Mouse (Mus musculus) midbrain, embryonic 11.5 days (tissue): Measurements from ENCODE around the gene Ctu2. TPM values are rescaled to one million over a fixed set of nuclear protein-coding genes. Genes with fewer than 3 reads are reported as not detected.

Experiments
- ATAC-seq: fragments of 200-750 bp; cut with Nextera tagmentation; 2 replicates; pipeline ENCODE4 v1.8.0; 2017; ENCODE audit warnings: moderate TSS enrichment, moderate library complexity; ENCODE audit not compliant: low FRiP score
- DNase-seq: peaks from one replicate; pipeline ENCODE4 v3.0.0; 2015; ENCODE audit warnings: low spot score; ENCODE audit errors: missing footprints
- H3K27ac ChIP-seq: fragments of 300-500 bp; sonication (generic); 2 replicates; pipeline ENCODE4 v1.5.1; 2014; ENCODE audit warnings: low read depth, low read length
- H3K27me3 ChIP-seq: fragments of 300-500 bp; sonication (generic); 2 replicates; pipeline ENCODE4 v1.6.1; 2014; ENCODE audit warnings: mild to moderate bottlenecking, low read length, moderate library complexity, mixed read lengths; ENCODE audit not compliant: control insufficient read depth, insufficient read depth
- H3K36me3 ChIP-seq: fragments of 300-500 bp; sonication (generic); 2 replicates; pipeline ENCODE4 v1.6.1; 2014; ENCODE audit warnings: mild to moderate bottlenecking, low read length, moderate library complexity, mixed read lengths; ENCODE audit not compliant: control insufficient read depth, insufficient read depth
- H3K4me1 ChIP-seq: fragments of 300-500 bp; sonication (generic); 2 replicates; pipeline ENCODE4 v1.6.1; 2014; ENCODE audit warnings: low read length; ENCODE audit not compliant: control insufficient read depth, insufficient read depth
- H3K4me2 ChIP-seq: fragments of 300-500 bp; sonication (generic); 2 replicates; pipeline ENCODE4 v1.6.1; 2014; ENCODE audit warnings: mild to moderate bottlenecking, moderate library complexity
- H3K4me3 ChIP-seq: fragments of 300-500 bp; sonication (generic); 2 replicates; pipeline ENCODE4 v1.5.1; 2014; ENCODE audit warnings: low read depth, low read length
- H3K9ac ChIP-seq: fragments of 300-500 bp; sonication (generic); 2 replicates; pipeline ENCODE4 v1.6.1; 2014; ENCODE audit warnings: low read length
- H3K9me3 ChIP-seq: fragments of 300-500 bp; sonication (generic); 2 replicates; pipeline ENCODE4 v1.6.1; 2016; ENCODE audit warnings: low read length; ENCODE audit not compliant: control insufficient read depth
- WGBS: fragments of 180-500 bp; shearing (Covaris S2); extraction: QIAGEN DNeasy Blood & Tissue Kit; methylation state at CpG from one replicate; pipeline ENCODE4 v1.1.7; 2014; 5-methylcytosine and 5-hydroxymethylcytosine counted together
- polyA plus RNA-seq: library from polyadenylated mRNA; unstranded; fragments of >200 nt; fragmentation: Nextera tagmentation; extraction: Ambion mirVana; gene quantifications from 2 replicates; pipeline ENCODE4 v1.2.1, GENCODE M21; 2014

Gene Ctu2
- polyA plus RNA-seq, 1 experiment from 2014 or later: 74.8 TPM

- ATAC-seq (no peak), DNase-seq (no peak)
- whole genome bisulfite sequencing: 89% methylated on average over 10 of the region's 10 CpGs
- H3K4me1 ChIP-seq: peaks cover 3% of the 10 kb centered on the region
- H3K4me3 ChIP-seq: no peak overlapping the region
- no peak overlapping the region for H3K4me2 ChIP-seq
- H3K36me3 ChIP-seq: no peaks in the 10 kb centered on the region
- no peak overlapping the region for H3K27ac ChIP-seq
- no peaks in the 10 kb centered on the region for H3K9me3 ChIP-seq
- no peak overlapping the region for H3K9ac ChIP-seq
- H3K27me3 ChIP-seq: no peaks in the 10 kb centered on the region
Measured at GRCm38 (mm10) chr8:122469965-122470364, 6.0 kb upstream of the Ctu2 start.

- WGBS: 86% methylated on average over 5 of the region's 5 CpGs
- Histone ChIP-seq H3K9ac (no peak overlapping the region), H3K9me3 (no peaks in the 10 kb centered on the region), H3K4me3 (no peak overlapping the region), H3K4me1 (peaks cover 7% of the 10 kb centered on the region), H3K36me3 (no peaks in the 10 kb centered on the region), H3K4me2 (no peak overlapping the region), H3K27ac (no peak overlapping the region), H3K27me3 (no peaks in the 10 kb centered on the region)
- ATAC-seq (no peak), DNase-seq (no peak)
Measured at GRCm38 (mm10) chr8:122470691-122471090, 5.3 kb upstream of the Ctu2 start.

- Histone ChIP-seq H3K9me3 (no peaks in the 10 kb centered on the region), H3K27ac (no peak overlapping the region), H3K4me2 (no peak overlapping the region), H3K27me3 (no peaks in the 10 kb centered on the region), H3K4me3 (no peak overlapping the region), H3K9ac (no peak overlapping the region), H3K36me3 (0 out of 2 replicates have a peak, but pooled peaks cover 3% of the 10 kb centered on the region), H3K4me1 (peaks cover 15% of the 10 kb centered on the region)
- DNase-seq: no peak
- no peak for ATAC-seq
- WGBS: 91% methylated on average over 8 of the region's 8 CpGs
Measured at GRCm38 (mm10) chr8:122473911-122474421, 2.0 kb upstream of the Ctu2 start.

- no peak overlapping the region for H3K27ac ChIP-seq
- 13% methylated on average over 16 of the region's 16 CpGs for WGBS
- H3K36me3 ChIP-seq: peaks cover 10% of the 10 kb centered on the region
- ATAC-seq: no peak; the same call in 1 of the 2 replicates
- H3K4me2 ChIP-seq: peak overlapping the region; percentile 92
- DNase-seq: no peak
- peaks cover 15% of the 10 kb centered on the region for H3K4me1 ChIP-seq
- H3K9ac ChIP-seq: peak overlapping the region; percentile 69
- H3K4me3 ChIP-seq: peak overlapping the region; percentile 61
- no peaks in the 10 kb centered on the region for H3K27me3 ChIP-seq
- no peaks in the 10 kb centered on the region for H3K9me3 ChIP-seq
Measured at GRCm38 (mm10) chr8:122474951-122475560, 887 bp upstream of the Ctu2 start.

- Histone ChIP-seq H3K9ac (no peak overlapping the region), H3K9me3 (no peaks in the 10 kb centered on the region), H3K4me2 (no peak overlapping the region), H3K36me3 (peaks cover 38% of the 10 kb centered on the region), H3K27ac (no peak overlapping the region), H3K4me3 (no peak overlapping the region), H3K4me1 (no peaks in the 10 kb centered on the region), H3K27me3 (no peaks in the 10 kb centered on the region)
- DNase-seq (no peak), ATAC-seq (no peak)
- WGBS: 96% methylated on average over 8 of the region's 8 CpGs
Measured at GRCm38 (mm10) chr8:122482448-122482847, 6.5 kb downstream of the Ctu2 start.

- WGBS: 95% methylated on average over 7 of the region's 7 CpGs
- peaks cover 36% of the 10 kb centered on the region for H3K36me3 ChIP-seq
Measured at GRCm38 (mm10) chr8:122483877-122484276, 7.9 kb downstream of the Ctu2 start.

GRCm38 (mm10) chr8:122484831-122485230 is 8.9 kb downstream of the Ctu2 start:
- Histone ChIP-seq H3K36me3 (peaks cover 29% of the 10 kb centered on the region), H3K27me3 (no peaks in the 10 kb centered on the region), H3K27ac (no peak overlapping the region), H3K4me2 (no peak overlapping the region), H3K4me3 (no peak overlapping the region), H3K9me3 (no peaks in the 10 kb centered on the region), H3K9ac (no peak overlapping the region), H3K4me1 (no peaks in the 10 kb centered on the region)
- 90% methylated on average over 12 of the region's 12 CpGs for WGBS
- ATAC-seq (no peak), DNase-seq (no peak)

More at GRCm38 (mm10) chr8:122483877-122484276, 7.9 kb downstream of the Ctu2 start:
- ATAC-seq (no peak), DNase-seq (no peak)
- Histone ChIP-seq H3K9ac (no peak overlapping the region), H3K27me3 (no peaks in the 10 kb centered on the region), H3K4me3 (no peak overlapping the region), H3K9me3 (no peaks in the 10 kb centered on the region), H3K27ac (no peak overlapping the region), H3K4me2 (no peak overlapping the region), H3K4me1 (no peaks in the 10 kb centered on the region)

GRCm38 (mm10) chr8:122488387-122488786 is 12.4 kb downstream of the Ctu2 start:
- ATAC-seq: no peak
- Histone ChIP-seq H3K36me3 (0 out of 2 replicates have a peak, but pooled peaks cover 5% of the 10 kb centered on the region), H3K9me3 (no peaks in the 10 kb centered on the region)

GRCm38 (mm10) chr8:122497016-122497734 is 21.2 kb downstream of the Ctu2 start:
- WGBS: 88% methylated on average over 12 of the region's 12 CpGs
- H3K4me3 ChIP-seq: no peak overlapping the region
- H3K36me3 ChIP-seq: no peaks in the 10 kb centered on the region
- no peaks in the 10 kb centered on the region for H3K27me3 ChIP-seq
- no peak overlapping the region for H3K27ac ChIP-seq
- no peaks in the 10 kb centered on the region for H3K4me1 ChIP-seq
- ATAC-seq (no peak), DNase-seq (no peak)
- H3K4me2 ChIP-seq: no peak overlapping the region
- no peaks in the 10 kb centered on the region for H3K9me3 ChIP-seq
- no peak overlapping the region for H3K9ac ChIP-seq

More at GRCm38 (mm10) chr8:122488387-122488786, 12.4 kb downstream of the Ctu2 start:
- Histone ChIP-seq H3K9ac (no peak overlapping the region), H3K4me1 (no peaks in the 10 kb centered on the region), H3K4me2 (no peak overlapping the region), H3K27ac (no peak overlapping the region), H3K4me3 (no peak overlapping the region), H3K27me3 (no peaks in the 10 kb centered on the region)
- DNase-seq: no peak
- 95% methylated on average over 9 of the region's 9 CpGs for WGBS
